Mouse (Mus musculus): Measurements from ENCODE around the gene Tmem130. TPM values are rescaled to one million over a fixed set of nuclear protein-coding genes. Genes with fewer than 3 reads are reported as not detected.

The Tmem130 gene
- 439 and 509 TPM in 2 replicates for polyA plus RNA-seq (2015; fragmentation: Nextera tagmentation; extraction: Ambion mirVana)

DNA sequence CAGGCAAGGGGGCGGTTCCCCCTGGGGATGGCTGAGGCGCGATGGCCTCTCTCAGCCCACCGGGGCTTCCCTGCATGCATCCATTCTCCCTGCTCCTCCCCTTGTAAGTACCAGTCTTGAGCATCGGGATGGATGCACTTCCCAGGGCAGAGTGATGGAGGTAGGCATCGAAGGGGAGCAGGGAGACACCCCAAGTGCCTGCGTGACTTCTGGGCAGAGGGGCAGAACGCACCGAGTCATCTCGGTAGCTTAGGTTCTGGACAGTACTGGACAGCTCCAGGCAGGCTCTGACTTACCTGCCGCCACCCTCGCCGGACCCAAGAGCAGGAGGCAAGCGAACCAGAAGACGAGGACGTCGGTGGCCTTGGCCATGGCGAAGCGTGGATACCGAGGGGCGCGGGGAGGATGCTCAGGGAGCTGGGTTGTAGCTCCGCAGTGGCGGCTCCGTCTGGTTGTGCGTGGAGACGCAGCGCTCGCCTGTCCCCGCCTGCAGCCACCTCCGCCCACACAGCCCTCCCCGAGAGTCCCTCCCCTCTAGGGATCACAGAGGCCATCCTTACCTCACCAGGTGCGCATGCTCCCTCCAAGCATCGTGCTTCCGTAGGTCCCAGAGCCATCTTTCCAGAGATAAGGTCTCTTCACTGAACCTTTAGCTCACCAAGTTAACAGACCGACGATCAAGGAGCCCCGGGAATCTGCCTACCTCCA lies at the start of gene Tmem130:
TSS of gene Tmem130 (minus strand) at position 658 of the 708 bp plus-strand sequence.

DNA sequence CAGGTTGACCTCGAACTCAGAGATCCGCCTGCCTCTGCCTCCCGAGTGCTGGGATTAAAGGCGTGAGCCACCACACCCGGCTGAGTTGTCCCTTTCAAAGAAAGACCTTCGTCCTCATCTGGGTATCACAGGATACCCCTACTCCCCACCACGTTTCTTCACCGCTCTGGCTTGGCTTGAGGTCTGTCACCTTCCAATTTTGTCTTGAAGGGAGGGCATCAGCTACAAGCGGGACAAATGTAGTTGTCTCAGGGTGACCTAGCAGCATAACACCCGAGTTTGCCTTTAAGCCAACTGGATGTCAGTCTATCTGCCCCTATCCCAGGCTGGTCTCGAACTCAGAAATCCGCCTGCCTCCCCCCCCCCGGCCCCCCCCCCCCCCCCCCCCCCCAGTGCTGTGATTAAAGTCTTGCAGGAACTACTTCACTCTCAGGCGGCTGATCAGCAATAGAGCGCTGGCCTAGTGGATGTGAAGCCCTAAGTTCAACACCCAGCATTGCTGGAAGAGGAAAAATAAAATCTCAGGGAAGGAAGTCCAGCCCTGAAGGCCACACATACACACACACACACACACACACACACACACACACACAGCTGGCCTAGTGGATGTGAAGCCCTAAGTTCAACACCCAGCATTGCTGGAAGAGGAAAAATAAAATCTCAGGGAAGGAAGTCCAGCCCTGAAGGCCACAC lies 5.6 kb upstream of the Tmem130 start, which contains the start of gene Trrap:
TSS of gene Trrap (plus strand) at position 627 of the 693 bp plus-strand sequence.

Other genes starting within 250 kb of the Tmem130 start
- 21.2 and 23.4 TPM in 2 replicates for gene Nptx2, start 215.9 kb downstream of the Tmem130 start, polyA plus RNA-seq (2015; fragmentation: Nextera tagmentation; extraction: Ambion mirVana)
- 50.2 and 67.2 TPM in 2 replicates for gene Trrap, start 5.9 kb upstream of the Tmem130 start, polyA plus RNA-seq (2015; fragmentation: Nextera tagmentation; extraction: Ambion mirVana)
- gene Smurf1, start 204.0 kb upstream of the Tmem130 start, polyA plus RNA-seq (2015; fragmentation: Nextera tagmentation; extraction: Ambion mirVana), result 19.0 and 20.7 TPM in 2 replicates